ENCODE assay signal across 27 mouse cellular contexts in the genomic region with DNA sequence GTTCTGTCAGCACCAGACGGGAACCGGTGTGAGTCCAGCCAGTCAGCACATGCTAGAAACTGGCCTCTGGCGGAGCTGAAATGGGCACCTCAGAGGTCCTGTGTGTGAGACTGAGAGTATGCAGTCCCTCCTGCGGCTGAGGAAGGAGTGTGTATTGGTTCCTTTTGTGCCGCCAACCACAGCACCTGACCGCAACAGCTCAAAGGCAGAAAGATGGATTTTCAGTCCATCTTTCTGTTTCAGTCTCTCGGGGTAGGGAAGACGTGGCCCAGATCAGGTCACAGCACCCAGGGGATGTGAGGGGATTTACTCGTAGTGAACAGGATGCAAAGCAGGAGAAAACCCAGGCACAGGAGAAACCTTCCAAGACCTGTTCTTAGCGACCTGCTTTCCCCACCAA. TPM values are rescaled to one million over a fixed set of nuclear protein-coding genes. Genes with fewer than 3 reads are reported as not detected.
DNase-seq lines count a peak whose midpoint lies in the region; ATAC-seq and TF ChIP-seq lines count a peak whose summit lies in the region.
"Had no signal": no experiment of that assay in that cellular context is flagged by ENCODE, and none has a peak within 500 bp of the region (broad histone marks: within the 10 kb centered on the region; RNA-seq: fewer than 3 reads in every experiment).

No protein-coding gene starts in this region.

- no peak for TF ChIP-seq CTCF in gastrocnemius, adult 2 months (IDR thresholded peaks at IDR 0.05)
- TF ChIP-seq CTCF in CH12.LX (conservative IDR thresholded peaks at IDR 0.05 in 1 of 2, IDR thresholded peaks at IDR 0.05 in 1 of 2; ENCODE audit: low read depth in 2 of 2, low read length in 2 of 2) (no peak), E14TG2a.4 (conservative IDR thresholded peaks at IDR 0.05; ENCODE audit: low read length) (no peak)

- ATAC-seq in hindbrain, embryonic 15.5 days (ENCODE audit: low FRiP score, low read depth): no peak
- no peak for ATAC-seq in hindbrain, embryonic 14.5 days (ENCODE audit: low FRiP score)
- ATAC-seq in cerebellum, adult (ENCODE audit: insufficient number of reproducible peaks, low FRiP score, low TSS enrichment): no peak
- ATAC-seq: CD4-positive, CD25-positive, alpha-beta regulatory T cell, adult 4 months; forebrain, embryonic 16.5 days; intestine, postnatal 0 days; Patski had no signal

- H3K4me1 ChIP-seq in hindbrain, embryonic 15.5 days (replicated peaks): no peaks in the 10 kb centered on the region; the same call in 1 of the 2 replicates
- H3K4me1 ChIP-seq in hindbrain, embryonic 14.5 days (replicated peaks; ENCODE audit: control insufficient read depth, insufficient read depth, low read length): 0 out of 2 replicates have a peak, but pooled peaks cover 9% of the 10 kb centered on the region
- H3K4me1 ChIP-seq in CH12.LX (ENCODE audit: control insufficient read depth in 1 of 2, insufficient read depth in 2 of 2): peaks cover 22 to 36% of the 10 kb centered on the region in 2 experiments
- H3K4me1 ChIP-seq in E14TG2a.4 (replicated peaks; ENCODE audit: low read depth, low read length): peaks cover 12% of the 10 kb centered on the region

- H3K36me3 ChIP-seq in hindbrain, embryonic 15.5 days: no peaks in the 10 kb centered on the region
- H3K36me3 ChIP-seq in hindbrain, embryonic 14.5 days (replicated peaks; ENCODE audit: control insufficient read depth, insufficient read depth): no peaks in the 10 kb centered on the region
- H3K36me3 ChIP-seq in CH12.LX (replicated peaks in 1 of 2; ENCODE audit: control insufficient read depth in 1 of 2, insufficient read depth in 1 of 2, low read length in 1 of 2): no peaks in the 10 kb centered on the region
- H3K36me3 ChIP-seq in E14TG2a.4 (ENCODE audit: insufficient read depth, low read length): no peaks in the 10 kb centered on the region
- H3K36me3 ChIP-seq: embryonic facial prominence, embryonic 15.5 days; forebrain, embryonic 12.5 days; G1E; heart, embryonic 13.5 days; hindbrain, embryonic 12.5 days had no signal

- peak; percentile 83 for TF ChIP-seq EP300 in CH12.LX (IDR thresholded peaks at IDR 0.05; ENCODE audit: low read length)

- dilution Hi-C loops in CH12.LX (cut with MboI; ENCODE audit: extremely low pct_ligation_motif_present, extremely low pct_unique_long_range_greater_than_20kb, low sequenced_read_pairs): no loop called here

- 88% methylated on average over 10 of the region's 10 CpGs for WGBS in hindbrain, embryonic 15.5 days
- WGBS in hindbrain, embryonic 14.5 days: 83% methylated on average over 10 of the region's 10 CpGs

- intact Hi-C loops in gastrocnemius, adult 2 months (cut with DNase I): no loop called here
- intact Hi-C loops in gastrocnemius, postnatal 36 days (cut with DNase I): no loop called here

- no peak for DNase-seq in gastrocnemius, adult 2 months
- no peak for DNase-seq in gastrocnemius, postnatal 36 days
- DNase-seq in hindbrain, embryonic 14.5 days (ENCODE audit: low spot score): no peak
- DNase-seq in CH12.LX (ENCODE audit: extremely low read depth): peak; percentile 78
- DNase-seq in ovary, postnatal 10 days (ENCODE audit: low spot score): no peak
- DNase-seq: adrenal gland, postnatal 10 days; adrenal gland, postnatal 36 days; cerebellum, adult 11-12 months; cerebellum, adult 8-10 months; cerebellum, postnatal 10 days; cerebellum, postnatal 36 days; embryo, embryonic 11 days; gastrocnemius, postnatal 14 days; heart, postnatal 14 days; kidney, adult 2 months had no signal

- H3K4me3 ChIP-seq in gastrocnemius, adult 2 months: no peak overlapping the region
- H3K4me3 ChIP-seq in hindbrain, embryonic 15.5 days: no peak overlapping the region
- no peak overlapping the region for H3K4me3 ChIP-seq in hindbrain, embryonic 14.5 days (replicated peaks; ENCODE audit: low read length)
- H3K4me3 ChIP-seq in CH12.LX (replicated peaks in 1 of 3; ENCODE audit: low read depth in 2 of 3, low read length in 2 of 3, poor library complexity in 1 of 3) (no peak overlapping the region), E14TG2a.4 (replicated peaks; ENCODE audit: low read length) (0 out of 2 replicates have a peak overlapping the region, but pooled peaks have one; percentile 14)
- H3K4me3 ChIP-seq: embryonic facial prominence, embryonic 15.5 days; forebrain, embryonic 12.5 days; heart, embryonic 13.5 days; hindbrain, embryonic 12.5 days had no signal

- H3K4me2 ChIP-seq in hindbrain, embryonic 15.5 days: no peak overlapping the region
- no peak overlapping the region for H3K4me2 ChIP-seq in hindbrain, embryonic 14.5 days (replicated peaks)
- H3K4me2 ChIP-seq in CH12.LX (ENCODE audit: insufficient read depth, low read depth, poor library complexity, severe bottlenecking): peak overlapping the region; percentile 72
- H3K4me2 ChIP-seq: embryonic facial prominence, embryonic 15.5 days; forebrain, embryonic 12.5 days; heart, embryonic 13.5 days; hindbrain, embryonic 12.5 days had no signal

- H3K27ac ChIP-seq in gastrocnemius, adult 2 months: peak overlapping the region; percentile 77; the same call in 1 of the 2 replicates
- 0 out of 2 replicates have a peak overlapping the region, but pooled peaks have one; percentile 2 for H3K27ac ChIP-seq in hindbrain, embryonic 15.5 days (replicated peaks)
- H3K27ac ChIP-seq in hindbrain, embryonic 14.5 days: no peak overlapping the region
- no peak overlapping the region for H3K27ac ChIP-seq in CH12.LX (ENCODE audit: insufficient read depth, low read depth)
- H3K27ac ChIP-seq: embryonic facial prominence, embryonic 15.5 days; forebrain, embryonic 12.5 days; heart, embryonic 13.5 days; hindbrain, embryonic 12.5 days had no signal

- H3K79me2 ChIP-seq in CH12.LX (replicated peaks; ENCODE audit: control insufficient read depth, extremely low read depth, insufficient read depth, poor library complexity, severe bottlenecking): no peaks in the 10 kb centered on the region

- in situ Hi-C loops in CH12.LX (cut with MboI; ENCODE audit: low pct_ligation_motif_present, low pct_unique_long_range_greater_than_20kb, low sequenced_read_pairs): no loop called here

- H3K9ac ChIP-seq in hindbrain, embryonic 15.5 days: no peak overlapping the region
- H3K9ac ChIP-seq in hindbrain, embryonic 14.5 days: no peak overlapping the region
- no peak overlapping the region for H3K9ac ChIP-seq in CH12.LX (ENCODE audit: insufficient read depth, low read depth)
- H3K9ac ChIP-seq: embryonic facial prominence, embryonic 15.5 days; forebrain, embryonic 12.5 days; heart, embryonic 13.5 days; hindbrain, embryonic 12.5 days had no signal

- H3K27me3 ChIP-seq in hindbrain, embryonic 15.5 days: no peaks in the 10 kb centered on the region
- no peaks in the 10 kb centered on the region for H3K27me3 ChIP-seq in hindbrain, embryonic 14.5 days (ENCODE audit: control insufficient read depth, insufficient read depth, low read length)
- peaks cover 10% of the 10 kb centered on the region for H3K27me3 ChIP-seq in CH12.LX (replicated peaks)
- peaks cover 10% of the 10 kb centered on the region; the same call in 1 of the 2 replicates for H3K27me3 ChIP-seq in E14TG2a.4 (ENCODE audit: insufficient read depth, low read length)
- H3K27me3 ChIP-seq: embryonic facial prominence, embryonic 15.5 days; forebrain, embryonic 12.5 days; heart, embryonic 13.5 days; hindbrain, embryonic 12.5 days; Patski had no signal

- no peak; the same call in none of the 2 replicates for TF ChIP-seq RAD21 in CH12.LX (IDR thresholded peaks at IDR 0.05; ENCODE audit: low read depth, low read length)

- no peaks in the 10 kb centered on the region for H3K9me3 ChIP-seq in hindbrain, embryonic 15.5 days
- no peaks in the 10 kb centered on the region for H3K9me3 ChIP-seq in hindbrain, embryonic 14.5 days (ENCODE audit: control insufficient read depth, low read length)
- peaks cover 5% of the 10 kb centered on the region for H3K9me3 ChIP-seq in CH12.LX (replicated peaks; ENCODE audit: low read length)
- no peaks in the 10 kb centered on the region for H3K9me3 ChIP-seq in E14TG2a.4 (ENCODE audit: low read length)
- H3K9me3 ChIP-seq: embryonic facial prominence, embryonic 15.5 days; forebrain, embryonic 12.5 days; G1E; heart, embryonic 13.5 days; hindbrain, embryonic 12.5 days had no signal

- TF ChIP-seq POLR2A in CH12.LX (IDR thresholded peaks at IDR 0.05; ENCODE audit: low read depth, low read length): no peak

TF ChIP-seq in CH12.LX, 34 proteins besides CTCF, POLR2A, EP300 and RAD21 (continues in another document):
- TF ChIP-seq BHLHE40 (IDR thresholded peaks at IDR 0.05; ENCODE audit: low read depth, low read length) (peak; percentile 88), MXI1 (IDR thresholded peaks at IDR 0.05; ENCODE audit: low read depth, low read length) (peak; percentile 36), ZC3H11A (IDR thresholded peaks at IDR 0.05; ENCODE audit: low read depth, low read length) (no peak), ETS1 (conservative IDR thresholded peaks at IDR 0.05; ENCODE audit: low read depth, low read length) (peak; percentile 73), KAT2A (IDR thresholded peaks at IDR 0.05; ENCODE audit: insufficient replicate concordance, low read length) (no peak), SIN3A (IDR thresholded peaks at IDR 0.05; ENCODE audit: low read length) (0 out of 2 replicates have a peak, but pooled peaks have one; percentile 17), CHD2 (IDR thresholded peaks at IDR 0.05; ENCODE audit: low read length) (peak; percentile 38; the same call in 1 of the 2 replicates), MEF2A (IDR thresholded peaks at IDR 0.05; ENCODE audit: borderline replicate concordance, low read depth, low read length) (peak; percentile 69; the same call in 1 of the 2 replicates), SMC3 (IDR thresholded peaks at IDR 0.05; ENCODE audit: low read depth, low read length) (no peak), MAX (IDR thresholded peaks at IDR 0.05; ENCODE audit: low read length) (peak; percentile 11; the same call in 1 of the 2 replicates)

RNA-seq across cellular contexts. Expression of a gene that starts 25.0 kb away (rescaled TPM):
- 100 to 1,000 TPM in 1 of 2 experiments, 10 to 100 TPM in 1; 73.3 to 117 TPM for total RNA-seq in gastrocnemius, adult 2 months (2021)
- 100 to 1,000 TPM; 146 to 216 TPM for total RNA-seq in gastrocnemius, postnatal 36 days (2021)
- 91.8 and 92.1 TPM in 2 replicates for polyA plus RNA-seq in hindbrain, embryonic 15.5 days (2015; fragmentation: Nextera tagmentation; extraction: Ambion mirVana)
- 121 and 135 TPM in 2 replicates for polyA plus RNA-seq in hindbrain, embryonic 14.5 days (2014; fragmentation: Nextera tagmentation; extraction: Ambion mirVana)
- total RNA-seq in CH12.LX (2012; rRNA removed) (0.04 TPM in 1 of 2 replicates, not detected in the other), CH12.LX (2014; rRNA removed) (0.13 and 0.36 TPM in 2 replicates)
- 0.27 TPM in 1 of 2 replicates, not detected in the other for polyA plus RNA-seq in CH12.LX (2012; ENCODE audit: insufficient read length, low read depth)
- polyA plus RNA-seq: G1E had no signal

RNA-seq across cellular contexts. Expression of a gene that starts 25.0 kb away (rescaled TPM):
- total RNA-seq in gastrocnemius, adult 2 months (2021): 10 to 100 TPM; 51.3 to 69.5 TPM
- 100 to 1,000 TPM in 1 of 2 experiments, 10 to 100 TPM in 1; 77.5 to 105 TPM for total RNA-seq in gastrocnemius, postnatal 36 days (2021)
- 43.0 and 43.6 TPM in 2 replicates for polyA plus RNA-seq in hindbrain, embryonic 15.5 days (2015; fragmentation: Nextera tagmentation; extraction: Ambion mirVana)
- 41.6 and 46.4 TPM in 2 replicates for polyA plus RNA-seq in hindbrain, embryonic 14.5 days (2014; fragmentation: Nextera tagmentation; extraction: Ambion mirVana)
- total RNA-seq in CH12.LX (2012; rRNA removed): 0.04 TPM in 2 replicates
- total RNA-seq in CH12.LX (2014; rRNA removed): not detected in 2 replicates
- polyA plus RNA-seq in CH12.LX (2012; ENCODE audit: insufficient read length, low read depth): 0.07 and 0.11 TPM in 2 replicates
- polyA plus RNA-seq: CD4-positive, CD25-positive, alpha-beta regulatory T cell, adult 4 months; G1E had no signal

Comparison
In these comparisons a context has a peak if more than half of its experiments do, and no peak if none do; other contexts are left out.
1. H3K27ac ChIP-seq: peak in gastrocnemius, adult 2 months (single experiment) and hindbrain, embryonic 15.5 days (single experiment); none in hindbrain, embryonic 14.5 days (single experiment) and CH12.LX (single experiment).
2. RNA of a gene that starts 25.0 kb away (total RNA-seq): 146 to 216 TPM in gastrocnemius, postnatal 36 days and 73.3 to 117 TPM in gastrocnemius, adult 2 months; 0.04 to 0.36 TPM in CH12.LX; every median in the first group is over 10 times any median in the second.
3. RNA of a gene that starts 25.0 kb away (total RNA-seq): 77.5 to 105 TPM in gastrocnemius, postnatal 36 days and 51.3 to 69.5 TPM in gastrocnemius, adult 2 months; 0.04 TPM in CH12.LX; every median in the first group is over 10 times any median in the second.